Mouse (Mus musculus): Measurements from ENCODE around the gene Odf2.

DNA sequence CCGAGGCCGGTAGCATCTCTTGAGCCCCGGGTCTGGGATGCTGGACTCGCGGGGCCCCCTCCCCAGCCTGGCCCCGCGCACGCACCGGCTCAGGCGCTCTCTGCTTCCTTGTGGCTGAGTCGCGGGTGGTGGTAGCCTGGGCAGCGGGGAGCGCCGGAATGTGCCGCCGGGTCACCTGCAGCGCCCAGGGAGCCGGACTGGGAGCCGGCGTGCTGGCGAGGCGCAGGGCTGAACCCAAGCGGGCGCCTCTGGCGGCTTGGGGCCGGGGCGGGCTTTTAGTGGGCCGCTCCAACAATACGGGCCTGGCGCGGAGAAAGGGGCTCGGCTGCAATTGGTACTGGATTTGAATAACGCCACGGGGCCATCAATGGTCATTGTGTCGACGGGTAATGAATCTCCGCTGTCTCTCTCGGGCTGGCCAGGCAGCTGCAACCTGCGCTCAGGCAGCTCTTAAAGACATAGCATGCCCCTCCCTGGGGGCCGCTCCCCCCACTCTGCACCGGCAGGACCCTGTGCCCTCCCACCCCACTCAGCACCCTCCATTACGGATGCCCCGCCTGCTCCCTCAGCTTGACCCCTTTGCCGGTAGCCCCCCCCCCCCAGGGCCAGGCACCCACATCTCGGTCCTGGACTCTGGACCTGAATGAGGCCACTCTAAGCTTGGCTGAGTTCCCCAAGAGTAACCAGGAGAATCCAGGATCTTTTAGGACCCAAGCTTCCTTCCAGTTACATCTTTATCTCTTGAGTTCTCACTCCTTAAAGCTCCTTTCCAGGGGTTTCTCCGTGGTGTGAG is 42.8 kb upstream of the Odf2 start:
- TF ChIP-seq POLR2A (IDR thresholded peaks at IDR 0.05; ENCODE audit: insufficient read length, low read depth) (no peak), CEBPB (IDR thresholded peaks at IDR 0.05; ENCODE audit: insufficient read depth, poor library complexity, severe bottlenecking) (no peak), SRF (IDR thresholded peaks at IDR 0.05; ENCODE audit: control insufficient read depth, insufficient read length, low read depth) (no peak), USF1 (IDR thresholded peaks at IDR 0.05; ENCODE audit: low read depth) (no peak), REST (IDR thresholded peaks at IDR 0.05; ENCODE audit: insufficient read depth, insufficient read length) (no peak), TCF3 (IDR thresholded peaks at IDR 0.05; ENCODE audit: insufficient read length, low read depth) (no peak)

Measured in myocyte (in vitro differentiated cells).